Mouse (Mus musculus) heart, postnatal 4 days (tissue): ENCODE measurements at regions not wholly inside any gene's neighbourhood (a gene's known extent, or its start where the extent isn't known, plus 50 kb on each side); places are given as distances from the start of the nearest gene placed in this dataset.

Experiments used
- DNase-seq: peaks from one replicate; pipeline ENCODE4 v3.0.0; 2021

- DNase-seq = no peak
Measured at GRCm38 (mm10) chr3:52859266-52859825, 157.7 kb downstream of the Cog6 start.

GRCm38 (mm10) chr3:52858259-52858658 is 158.8 kb downstream of the Cog6 start:
- no peak for DNase-seq

GRCm38 (mm10) chr3:52857076-52857475 is 160.0 kb downstream of the Cog6 start:
- no peak for DNase-seq

- no peak for DNase-seq
Measured at GRCm38 (mm10) chr3:52854560-52854959, 162.5 kb downstream of the Cog6 start.

- DNase-seq = no peak
Measured at GRCm38 (mm10) chr3:52853126-52853525, 163.9 kb downstream of the Cog6 start.

GRCm38 (mm10) chr3:52845166-52845565 is 171.9 kb downstream of the Cog6 start:
- no peak for DNase-seq

GRCm38 (mm10) chr3:52843998-52844397 is 173.0 kb downstream of the Cog6 start:
- DNase-seq = peak; percentile 94

- DNase-seq = no peak
Measured at GRCm38 (mm10) chr3:52842866-52843425, 174.1 kb downstream of the Cog6 start.

- DNase-seq = no peak
Measured at GRCm38 (mm10) chr3:52840160-52840953, 176.7 kb downstream of the Cog6 start.

- DNase-seq = no peak
Measured at GRCm38 (mm10) chr3:52838020-52838419, 179.0 kb downstream of the Cog6 start.

- DNase-seq = no peak
Measured at GRCm38 (mm10) chr3:52837527-52837926, 179.5 kb downstream of the Cog6 start.

- no peak for DNase-seq
Measured at GRCm38 (mm10) chr3:52836780-52837179, 180.3 kb downstream of the Cog6 start.

- no peak for DNase-seq
Measured at GRCm38 (mm10) chr3:52832421-52832820, 184.6 kb downstream of the Cog6 start.

- no peak for DNase-seq
Measured at GRCm38 (mm10) chr3:52831986-52832385, 185.1 kb downstream of the Cog6 start.

- no peak for DNase-seq
Measured at GRCm38 (mm10) chr3:52830101-52830500, 186.9 kb downstream of the Cog6 start.

GRCm38 (mm10) chr3:52829069-52829468 is 188.0 kb downstream of the Cog6 start:
- no peak for DNase-seq

GRCm38 (mm10) chr3:52828473-52828872 is 188.6 kb downstream of the Cog6 start:
- no peak for DNase-seq

GRCm38 (mm10) chr3:52822848-52823247 is 194.2 kb downstream of the Cog6 start:
- no peak for DNase-seq

GRCm38 (mm10) chr3:52821450-52821849 is 195.6 kb downstream of the Cog6 start:
- DNase-seq = no peak

- DNase-seq = no peak
Measured at GRCm38 (mm10) chr3:52818401-52818800, 198.6 kb downstream of the Cog6 start.

- peak; percentile 17 for DNase-seq
Measured at GRCm38 (mm10) chr3:52817416-52817815, 199.6 kb downstream of the Cog6 start.

GRCm38 (mm10) chr3:52815497-52815896 is 201.5 kb downstream of the Cog6 start:
- no peak for DNase-seq

GRCm38 (mm10) chr3:52802324-52802723 is 214.7 kb downstream of the Cog6 start:
- DNase-seq = no peak

- DNase-seq = no peak
Measured at GRCm38 (mm10) chr3:52801446-52801845, 215.6 kb downstream of the Cog6 start.
